Mouse (Mus musculus) lung, adult 2 months (tissue): ENCODE measurements around the gene Prkca. TPM values are rescaled to one million over a fixed set of nuclear protein-coding genes. Genes with fewer than 3 reads are reported as not detected.

Experiments used
- DNase-seq: peaks from one replicate; pipeline ENCODE4 v3.0.0; 2022
- H3K4me1 ChIP-seq: fragments of 200-500 bp; 2 replicates; pipeline ENCODE4 v1.6.1; 2011; ENCODE audit warnings: low read length; ENCODE audit not compliant: control insufficient read depth, insufficient read depth
- H3K4me3 ChIP-seq: fragments of 200-500 bp; replicated peaks from 2 replicates; pipeline ENCODE3; 2011; ENCODE audit warnings: low read depth, mild to moderate bottlenecking, control low read depth, low read length; ENCODE audit errors: extremely low read depth
- CTCF ChIP-seq: fragments of 200-500 bp; IDR thresholded peaks from 2 replicates; pipeline ENCODE4 v1.5.1; 2011; ENCODE audit warnings: mild to moderate bottlenecking, low read length, control low read depth; ENCODE audit not compliant: insufficient read depth
- POLR2A ChIP-seq: fragments of 200-500 bp; IDR thresholded peaks from 2 replicates; pipeline ENCODE4 v1.6.1; 2011; ENCODE audit warnings: low read depth, mild to moderate bottlenecking, control low read depth, low read length, borderline replicate concordance; ENCODE audit errors: extremely low read depth
- WGBS: fragments of 180-500 bp; shearing (Covaris S2); methylation state at CpG from one replicate; pipeline ENCODE4 v1.1.7; 2018; 5-methylcytosine and 5-hydroxymethylcytosine counted together
- polyA plus RNA-seq: library from polyadenylated mRNA; depleted of rRNA; stranded (reverse); fragments of >200 nt; gene quantifications from 2 replicates; pipeline ENCODE4 v1.2.3, GENCODE M21; 2012

The Prkca gene
- polyA plus RNA-seq, 1 experiment = 13.5 TPM

DNA sequence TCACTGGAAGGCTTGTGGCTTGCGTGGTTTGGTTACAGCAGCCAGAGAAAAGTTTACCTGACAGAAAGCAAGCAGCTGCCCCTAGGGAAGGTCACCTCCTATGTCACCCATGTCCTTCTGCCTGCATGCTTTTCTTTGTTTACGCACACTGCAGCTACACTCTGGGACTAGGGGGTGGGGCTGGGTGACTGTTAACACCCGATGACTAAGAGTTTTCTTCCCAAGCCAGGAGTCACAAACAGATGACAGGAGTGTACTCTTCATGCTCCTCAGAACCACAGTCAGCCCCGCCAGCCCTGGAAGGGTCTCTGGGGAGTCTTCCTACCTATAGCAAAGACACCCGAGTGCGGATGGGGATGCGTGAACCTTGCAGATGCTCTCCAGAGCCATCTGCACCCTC, 351.7 kb downstream of the Prkca start:
- TF ChIP-seq POLR2A (no peak), CTCF (no peak)
- no peak for DNase-seq
- H3K4me3 ChIP-seq = no peak overlapping the region
- H3K4me1 ChIP-seq = no peaks in the 10 kb centered on the region
- WGBS = 59% methylated on average over 7 of the region's 7 CpGs

- H3K4me3 ChIP-seq = no peak overlapping the region
- H3K4me1 ChIP-seq = no peaks in the 10 kb centered on the region
- WGBS = 70% methylated on average over 6 of the region's 6 CpGs
- TF ChIP-seq POLR2A = no peak
- no peak for TF ChIP-seq CTCF
- no peak for DNase-seq
These were observed 354.5 kb downstream of the Prkca start for GRCm38 (mm10) chr11:107989241-107989640.

DNA sequence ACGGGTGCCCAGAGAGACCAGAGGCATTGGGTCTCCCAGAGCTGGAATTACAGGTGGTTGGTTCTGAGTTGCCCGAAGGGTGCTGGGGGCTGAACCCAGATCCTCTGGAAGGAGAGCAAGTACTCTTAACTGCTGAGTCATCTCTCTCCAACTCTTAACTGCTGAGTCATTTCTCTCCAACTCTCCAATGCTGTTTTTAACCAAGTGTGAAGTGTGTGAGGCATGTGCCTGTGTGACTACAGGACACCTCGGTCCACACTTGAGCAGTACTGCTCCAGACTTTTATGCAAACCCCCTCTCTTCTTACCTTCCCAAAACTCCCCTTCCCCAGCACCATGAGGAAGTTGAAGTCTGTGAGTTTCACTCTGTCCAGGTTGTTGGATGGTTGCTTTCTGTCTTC, 357.8 kb downstream of the Prkca start:
- Histone ChIP-seq H3K4me3 (no peak overlapping the region), H3K4me1 (no peaks in the 10 kb centered on the region)
- TF ChIP-seq CTCF (no peak), POLR2A (no peak)
- DNase-seq = no peak
- WGBS = 79% methylated on average over 3 of the region's 3 CpGs

DNA sequence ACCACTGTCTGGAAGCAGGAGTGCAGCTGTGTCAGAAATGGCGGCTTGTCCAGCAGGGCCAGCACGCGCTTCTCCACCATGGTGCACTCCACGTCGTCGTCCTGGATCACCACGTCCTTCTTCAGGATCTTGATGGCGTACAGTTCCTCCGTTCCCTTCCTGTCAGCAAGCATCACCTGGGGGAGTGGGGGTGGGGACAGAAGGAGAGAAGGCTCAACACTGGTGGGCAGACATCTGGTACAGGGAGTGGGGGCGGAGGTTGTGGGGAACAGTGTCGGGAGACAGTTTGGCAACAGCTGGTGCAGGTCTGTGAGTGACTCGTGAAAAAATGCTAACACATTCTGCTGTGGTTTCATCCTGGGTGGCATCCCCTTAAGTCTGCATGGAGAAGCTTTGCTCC, 359.8 kb downstream of the Prkca start:
- H3K4me3 ChIP-seq = no peak overlapping the region
- TF ChIP-seq CTCF (no peak), POLR2A (no peak)
- WGBS = 84% methylated on average over 12 of the region's 12 CpGs
- DNase-seq = no peak
- H3K4me1 ChIP-seq = no peaks in the 10 kb centered on the region

- WGBS = 66% methylated on average over 5 of the region's 5 CpGs
- TF ChIP-seq CTCF (no peak), POLR2A (no peak)
- no peaks in the 10 kb centered on the region for H3K4me1 ChIP-seq
- no peak overlapping the region for H3K4me3 ChIP-seq
- no peak for DNase-seq
These were observed 360.5 kb downstream of the Prkca start for GRCm38 (mm10) chr11:107983224-107983623.

DNA sequence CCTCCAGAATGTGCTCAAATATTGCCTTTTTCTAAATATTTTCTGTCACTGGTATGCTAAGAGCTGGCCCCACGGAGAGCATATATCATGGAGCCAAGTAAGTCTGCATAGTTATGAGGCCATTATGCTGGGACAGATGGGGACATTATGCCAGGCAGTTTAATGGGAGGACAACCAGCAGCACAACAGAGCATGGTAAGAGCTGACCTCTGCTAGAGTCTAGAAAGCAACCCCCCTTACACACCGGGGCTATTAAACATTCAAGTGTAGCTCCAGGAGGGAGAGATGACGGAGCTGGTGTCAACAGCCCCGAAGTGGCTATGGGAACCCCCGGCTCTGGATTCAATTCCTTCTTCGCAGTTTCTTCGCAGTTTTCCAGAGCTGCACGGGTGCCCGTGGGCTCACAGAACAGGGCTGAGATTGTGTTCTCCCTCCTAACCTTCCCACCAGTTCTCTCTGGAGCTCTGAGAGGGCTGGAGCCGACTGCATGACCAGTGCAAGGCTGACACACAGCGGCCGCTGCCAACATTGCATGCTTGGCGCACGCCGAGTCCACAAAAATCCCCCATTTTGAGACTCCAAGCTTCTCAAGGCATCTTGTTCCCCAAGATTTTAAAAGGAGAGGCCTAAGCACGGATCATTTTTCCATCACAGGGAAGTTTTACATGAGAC, 361.4 kb downstream of the Prkca start:
- Histone ChIP-seq H3K4me1 (no peaks in the 10 kb centered on the region), H3K4me3 (no peak overlapping the region)
- TF ChIP-seq POLR2A (no peak), CTCF (peak; percentile 58)
- no peak for DNase-seq
- 37% methylated on average over 16 of the region's 16 CpGs for WGBS

GRCm38 (mm10) chr11:107979497-107980174, 364.1 kb downstream of the Prkca start:
- no peaks in the 10 kb centered on the region for H3K4me1 ChIP-seq
- WGBS = 75% methylated on average over 22 of the region's 22 CpGs
- no peak for TF ChIP-seq CTCF
- no peak for TF ChIP-seq POLR2A
- no peak for DNase-seq
- no peak overlapping the region for H3K4me3 ChIP-seq

- no peak for TF ChIP-seq POLR2A
- TF ChIP-seq CTCF = no peak
- 84% methylated on average over 10 of the region's 10 CpGs for WGBS
- no peak for DNase-seq
- Histone ChIP-seq H3K4me1 (no peaks in the 10 kb centered on the region), H3K4me3 (no peak overlapping the region)
These were observed 373.8 kb downstream of the Prkca start for GRCm38 (mm10) chr11:107969943-107970342.

- TF ChIP-seq CTCF (no peak), POLR2A (no peak)
- no peak for DNase-seq
- Histone ChIP-seq H3K4me3 (no peak overlapping the region), H3K4me1 (no peaks in the 10 kb centered on the region)
- WGBS = 54% methylated on average over 13 of the region's 13 CpGs
These were observed 375.6 kb downstream of the Prkca start for GRCm38 (mm10) chr11:107968147-107968546.

DNA sequence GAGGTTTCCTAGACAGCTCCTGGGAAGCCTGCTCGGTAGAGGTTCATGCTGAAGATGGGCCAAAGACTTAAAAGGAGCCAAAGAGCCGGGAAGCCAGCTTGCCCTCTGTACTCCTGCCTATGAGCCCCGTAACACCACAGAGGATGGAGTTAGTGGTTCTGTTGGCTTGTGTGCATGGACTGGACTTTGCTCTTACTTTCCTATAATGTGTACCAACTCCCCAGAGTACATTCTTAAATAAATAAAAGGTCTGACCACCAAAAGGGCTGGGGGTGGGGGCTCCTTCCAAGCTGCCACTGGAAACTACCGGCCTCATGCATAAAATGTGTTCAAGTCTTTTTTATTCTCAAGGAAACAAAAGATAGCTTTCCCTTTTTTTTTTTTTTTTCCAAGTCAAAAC, 377.5 kb downstream of the Prkca start:
- DNase-seq = no peak
- no peaks in the 10 kb centered on the region for H3K4me1 ChIP-seq
- WGBS = 87% methylated on average over 4 of the region's 4 CpGs
- no peak overlapping the region for H3K4me3 ChIP-seq
- no peak for TF ChIP-seq CTCF
- no peak for TF ChIP-seq POLR2A

DNA sequence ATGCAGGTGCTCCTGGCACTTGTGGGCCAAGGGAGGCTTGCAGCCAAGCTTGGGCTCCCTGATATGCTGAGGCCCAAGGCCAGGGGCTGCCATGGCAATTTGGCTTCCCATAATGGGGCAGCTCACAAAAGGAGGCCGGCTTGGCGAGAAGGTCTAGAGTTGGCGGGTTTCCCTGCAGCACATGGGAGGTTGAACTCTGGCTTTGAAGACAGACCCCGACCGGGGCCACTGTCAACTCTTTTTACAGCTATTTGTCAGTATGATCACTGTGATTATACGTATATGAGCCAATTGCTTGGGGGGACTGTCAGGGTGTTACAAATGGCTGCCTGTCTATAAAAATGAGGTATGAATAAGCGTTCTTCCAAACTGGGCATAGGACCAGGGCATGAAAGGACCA, 378.3 kb downstream of the Prkca start:
- Histone ChIP-seq H3K4me1 (no peaks in the 10 kb centered on the region), H3K4me3 (no peak overlapping the region)
- DNase-seq = no peak
- TF ChIP-seq CTCF (no peak), POLR2A (no peak)
- 80% methylated on average over 7 of the region's 7 CpGs for WGBS
